Mouse (Mus musculus) embryonic facial prominence, embryonic 15.5 days (tissue): ENCODE measurements around the gene Rasl12. TPM values are rescaled to one million over a fixed set of nuclear protein-coding genes. Genes with fewer than 3 reads are reported as not detected.

ENCODE experiments used
- ATAC-seq: fragments of 200-750 bp; cut with Nextera tagmentation; 2 replicates; pipeline ENCODE4 v1.8.0; 2017; ENCODE audit warnings: low read depth, moderate TSS enrichment; ENCODE audit not compliant: insufficient number of reproducible peaks, low FRiP score, low TSS enrichment
- H3K27ac ChIP-seq: fragments of 300-500 bp; sonication (generic); replicated peaks from 2 replicates; pipeline ENCODE4 v1.5.1; 2015; ENCODE audit warnings: mild to moderate bottlenecking, inconsistent platforms
- H3K27me3 ChIP-seq: fragments of 300-500 bp; sonication (generic); 2 replicates; pipeline ENCODE4 v1.6.1; 2015; ENCODE audit warnings: inconsistent platforms
- H3K36me3 ChIP-seq: fragments of 300-500 bp; sonication (generic); 2 replicates; pipeline ENCODE4 v1.6.1; 2015; ENCODE audit warnings: mild to moderate bottlenecking, inconsistent platforms
- H3K4me1 ChIP-seq: fragments of 300-500 bp; sonication (generic); 2 replicates; pipeline ENCODE4 v1.6.1; 2015; ENCODE audit warnings: inconsistent platforms
- H3K4me2 ChIP-seq: fragments of 300-500 bp; sonication (generic); replicated peaks from 2 replicates; pipeline ENCODE4 v1.6.1; 2015; ENCODE audit warnings: mild to moderate bottlenecking, inconsistent platforms
- H3K4me3 ChIP-seq: fragments of 300-500 bp; sonication (generic); replicated peaks from 2 replicates; pipeline ENCODE4 v1.5.1; 2015; ENCODE audit warnings: mild to moderate bottlenecking, inconsistent platforms
- H3K9ac ChIP-seq: fragments of 300-500 bp; sonication (generic); 2 replicates; pipeline ENCODE4 v1.6.1; 2015; ENCODE audit warnings: inconsistent platforms
- H3K9me3 ChIP-seq: fragments of 300-500 bp; sonication (generic); replicated peaks from 2 replicates; pipeline ENCODE4 v1.6.1; 2016; ENCODE audit warnings: inconsistent platforms
- WGBS: fragments of 180-500 bp; shearing (Covaris S2); methylation state at CpG from one replicate; pipeline ENCODE4 v1.1.7; 2015; 5-methylcytosine and 5-hydroxymethylcytosine counted together
- polyA plus RNA-seq: library from polyadenylated mRNA; unstranded; fragments of >200 nt; fragmentation: Nextera tagmentation; extraction: Ambion mirVana; gene quantifications from 2 replicates; pipeline ENCODE4 v1.2.1, GENCODE M21; 2015

The Rasl12 gene
- polyA plus RNA-seq, 1 experiment from 2014 or later = 8.7 TPM

GRCm38 (mm10) chr9:65447951-65448350 is 49.6 kb downstream of the Rasl12 start:
- no peaks in the 10 kb centered on the region for H3K9me3 ChIP-seq
- no peak overlapping the region for H3K4me3 ChIP-seq
- peaks cover 74% of the 10 kb centered on the region for H3K36me3 ChIP-seq
- WGBS = 85% methylated on average over 6 of the region's 6 CpGs
- H3K4me2 ChIP-seq = no peak overlapping the region
- no peak overlapping the region for H3K27ac ChIP-seq
- no peak for ATAC-seq
- H3K4me1 ChIP-seq = no peaks in the 10 kb centered on the region
- H3K9ac ChIP-seq = no peak overlapping the region
- H3K27me3 ChIP-seq = no peaks in the 10 kb centered on the region

GRCm38 (mm10) chr9:65458975-65459374 is 60.7 kb downstream of the Rasl12 start:
- Histone ChIP-seq H3K27ac (no peak overlapping the region), H3K4me1 (peaks cover 16% of the 10 kb centered on the region), H3K9ac (no peak overlapping the region), H3K4me2 (no peak overlapping the region), H3K4me3 (no peak overlapping the region), H3K27me3 (no peaks in the 10 kb centered on the region), H3K9me3 (no peaks in the 10 kb centered on the region), H3K36me3 (no peaks in the 10 kb centered on the region)
- 74% methylated on average over 2 of the region's 2 CpGs for WGBS
- ATAC-seq = peak; percentile 37; the same call in 1 of the 2 replicates

- no peak for ATAC-seq
- H3K9me3 ChIP-seq = no peaks in the 10 kb centered on the region
- 70% methylated on average over 3 of the region's 3 CpGs for WGBS
- H3K4me1 ChIP-seq = peaks cover 16% of the 10 kb centered on the region
- no peak overlapping the region for H3K9ac ChIP-seq
- H3K4me3 ChIP-seq = peak overlapping the region; percentile 94
- peak overlapping the region; percentile 85; the same call in 1 of the 2 replicates for H3K27ac ChIP-seq
- H3K4me2 ChIP-seq = peak overlapping the region; percentile 65
- H3K36me3 ChIP-seq = peaks cover 2% of the 10 kb centered on the region; the same call in 1 of the 2 replicates
- no peaks in the 10 kb centered on the region for H3K27me3 ChIP-seq
Observed at GRCm38 (mm10) chr9:65460198-65460597, 61.9 kb downstream of the Rasl12 start.

- H3K9me3 ChIP-seq = no peaks in the 10 kb centered on the region
- H3K4me1 ChIP-seq = peaks cover 16% of the 10 kb centered on the region
- peak within 1 kb of the TSS; percentile 61 for H3K9ac ChIP-seq
- H3K4me2 ChIP-seq = peak within 1 kb of the TSS; percentile 65
- under 1% methylated on average over 53 of the region's 53 CpGs for WGBS
- H3K36me3 ChIP-seq = peaks cover 9% of the 10 kb centered on the region; the same call in 1 of the 2 replicates
- peak within 1 kb of the TSS; percentile 85 for H3K27ac ChIP-seq
- peak within 1 kb of the TSS; percentile 94 for H3K4me3 ChIP-seq
- peak; percentile 93 for ATAC-seq
- no peaks in the 10 kb centered on the region for H3K27me3 ChIP-seq
Observed at GRCm38 (mm10) chr9:65460732-65461442, 62.6 kb downstream of the Rasl12 start, which contains the start of gene Spg21. Gene Spg21, plus strand, starts transcription at chr9:65460947.

- H3K4me3 ChIP-seq = no peak overlapping the region
- no peak overlapping the region for H3K27ac ChIP-seq
- H3K4me1 ChIP-seq = peaks cover 16% of the 10 kb centered on the region
- ATAC-seq = no peak
- no peaks in the 10 kb centered on the region for H3K27me3 ChIP-seq
- peaks cover 20% of the 10 kb centered on the region; the same call in 1 of the 2 replicates for H3K36me3 ChIP-seq
- WGBS = 65% methylated on average over 5 of the region's 5 CpGs
- H3K4me2 ChIP-seq = no peak overlapping the region
- H3K9ac ChIP-seq = no peak overlapping the region
- no peaks in the 10 kb centered on the region for H3K9me3 ChIP-seq
Observed at GRCm38 (mm10) chr9:65462544-65462943, 64.2 kb downstream of the Rasl12 start.

GRCm38 (mm10) chr9:65464161-65464560 is 65.9 kb downstream of the Rasl12 start:
- peaks cover 25% of the 10 kb centered on the region; the same call in 1 of the 2 replicates for H3K36me3 ChIP-seq
- H3K27me3 ChIP-seq = no peaks in the 10 kb centered on the region
- no peaks in the 10 kb centered on the region for H3K9me3 ChIP-seq
- 86% methylated on average over 6 of the region's 6 CpGs for WGBS
- no peak overlapping the region for H3K4me2 ChIP-seq
- no peak for ATAC-seq
- H3K27ac ChIP-seq = no peak overlapping the region
- H3K4me1 ChIP-seq = peaks cover 19% of the 10 kb centered on the region
- no peak overlapping the region for H3K9ac ChIP-seq
- H3K4me3 ChIP-seq = no peak overlapping the region

Other genes with a start within 250 kb of the Rasl12 start
- gene Parp16, start 203.2 kb upstream of the Rasl12 start, polyA plus RNA-seq = 7.5 and 8.9 TPM in 2 replicates
- gene Cilp, start 133.3 kb upstream of the Rasl12 start, polyA plus RNA-seq = 2.6 and 3.5 TPM in 2 replicates
- gene Clpx, start 104.2 kb upstream of the Rasl12 start, polyA plus RNA-seq = 55.7 and 57.6 TPM in 2 replicates
- gene Pdcd7, start 52.4 kb upstream of the Rasl12 start, polyA plus RNA-seq = 10.9 and 11.4 TPM in 2 replicates
- 0.25 TPM in 1 of 2 replicates, not detected in the other for gene Ubap1l, start 37.5 kb upstream of the Rasl12 start, polyA plus RNA-seq
- gene Kbtbd13, start 6.9 kb upstream of the Rasl12 start, polyA plus RNA-seq = 1.2 and 1.5 TPM in 2 replicates
- gene Slc51b, start 24.4 kb downstream of the Rasl12 start, polyA plus RNA-seq = not detected in 2 replicates
- gene Mtfmt, start 37.3 kb downstream of the Rasl12 start, polyA plus RNA-seq = 20.6 and 21.3 TPM in 2 replicates
- 144 and 153 TPM in 2 replicates for gene Spg21, start 62.4 kb downstream of the Rasl12 start, polyA plus RNA-seq
- 0.32 and 0.51 TPM in 2 replicates for gene Ankdd1a, start 121.7 kb downstream of the Rasl12 start, polyA plus RNA-seq
- 15.0 and 16.0 TPM in 2 replicates for gene Plekho2, start 181.5 kb downstream of the Rasl12 start, polyA plus RNA-seq
- 10.8 and 11.5 TPM in 2 replicates for gene Pif1, start 188.7 kb downstream of the Rasl12 start, polyA plus RNA-seq
- gene Rbpms2, start 231.1 kb downstream of the Rasl12 start, polyA plus RNA-seq = 7.9 and 8.9 TPM in 2 replicates